In genomic region chr7:63938066-63938913, GRCm38 (mm10) we compare ENCODE assay signal across 9 mouse cellular contexts. TPM values are rescaled to one million over a fixed set of nuclear protein-coding genes. Genes with fewer than 3 reads are reported as not detected.
DNase-seq lines count a peak whose midpoint lies in the region; ATAC-seq lines count a peak whose summit lies in the region.
"Had no signal": no experiment of that assay in that cellular context is flagged by ENCODE, and none has a peak within 500 bp of the region (broad histone marks: within the 10 kb centered on the region; RNA-seq: fewer than 3 reads in every experiment).

No protein-coding gene starts in this region.

- peak overlapping the region; percentile 97 for H3K4me3 ChIP-seq in hindbrain, embryonic 10.5 days
- H3K4me3 ChIP-seq in liver, embryonic 13.5 days (replicated peaks), result peak overlapping the region; percentile 89

- peaks cover 45% of the 10 kb centered on the region for H3K4me1 ChIP-seq in hindbrain, embryonic 10.5 days (replicated peaks)
- peaks cover 80% of the 10 kb centered on the region for H3K4me1 ChIP-seq in liver, embryonic 13.5 days (replicated peaks)

- no peaks in the 10 kb centered on the region for H3K36me3 ChIP-seq in hindbrain, embryonic 10.5 days
- no peaks in the 10 kb centered on the region for H3K36me3 ChIP-seq in liver, embryonic 13.5 days

- H3K9ac ChIP-seq in liver, embryonic 13.5 days, result peak overlapping the region; percentile 95

- H3K27ac ChIP-seq in hindbrain, embryonic 10.5 days, result peak overlapping the region; percentile 99
- H3K27ac ChIP-seq in liver, embryonic 13.5 days, result peak overlapping the region; percentile 95

- no peaks in the 10 kb centered on the region for H3K9me3 ChIP-seq in hindbrain, embryonic 10.5 days
- no peaks in the 10 kb centered on the region for H3K9me3 ChIP-seq in liver, embryonic 13.5 days (replicated peaks)

- peak overlapping the region; percentile 100 for H3K4me2 ChIP-seq in liver, embryonic 13.5 days

- peak; percentile 50 for DNase-seq in heart, adult 8-10 months (ENCODE audit: low spot score)
- no peak for DNase-seq in heart, adult 18-20 months
- DNase-seq in CD8-positive naive resting alpha-beta T cell, adult 2 months (ENCODE audit: low read depth in 2 of 2, low spot score in 2 of 2), result peak; percentile 63 to 67
- peak; percentile 70 to 74 for DNase-seq in cerebellum, postnatal 14 days
- DNase-seq in hindbrain, embryonic 10.5 days (ENCODE audit: low spot score), result no peak
- no peak for DNase-seq in liver, embryonic 13.5 days
- DNase-seq in right cerebral cortex, adult 2 months (ENCODE audit: low spot score in 2 of 2), result peak; percentile 44 to 72
- DNase-seq in layer of hippocampus, postnatal 10 days (ENCODE audit: low spot score in 2 of 2), result no peak

- peak; percentile 47 for ATAC-seq in liver, embryonic 13.5 days (ENCODE audit: low read depth)

- H3K27me3 ChIP-seq in hindbrain, embryonic 10.5 days (ENCODE audit: insufficient read depth, poor library complexity, severe bottlenecking), result peaks cover 21% of the 10 kb centered on the region; the same call in 1 of the 2 replicates
- no peaks in the 10 kb centered on the region for H3K27me3 ChIP-seq in liver, embryonic 13.5 days

- under 1% methylated on average over 121 of the region's 121 CpGs for WGBS in hindbrain, embryonic 10.5 days
- WGBS in liver, embryonic 13.5 days (ENCODE audit: insufficient replicate concordance), result under 1% methylated on average over 77 of the region's 121 CpGs

RNA-seq across cellular contexts. Expression of gene Klf13, which starts 0.4 kb away (rescaled TPM):
- 10 to 100 TPM; 39.6 to 53.1 (median 47.7) TPM for total RNA-seq in heart, adult 8-10 months (2022)
- total RNA-seq in heart, adult 18-20 months (2021), result 10 to 100 TPM; 42.9 to 59.3 TPM
- 31.7 and 33.4 TPM in 2 replicates for polyA plus RNA-seq in hindbrain, embryonic 10.5 days (2016; fragmentation: Nextera tagmentation; extraction: Ambion mirVana)
- polyA plus RNA-seq in liver, embryonic 13.5 days (2015; fragmentation: Nextera tagmentation; extraction: Ambion mirVana), result 13.6 and 14.1 TPM in 2 replicates
- total RNA-seq in layer of hippocampus, postnatal 10 days (2021), result 100 to 1,000 TPM; 129 to 136 TPM

RNA-seq across cellular contexts. Expression of gene E030018B13Rik, which starts 21.6 kb away (rescaled TPM):
- not detected for total RNA-seq in heart, adult 8-10 months (2022)
- not detected for total RNA-seq in heart, adult 18-20 months (2021)
- not detected in 2 replicates for polyA plus RNA-seq in hindbrain, embryonic 10.5 days (2016; fragmentation: Nextera tagmentation; extraction: Ambion mirVana)
- not detected in 2 replicates for polyA plus RNA-seq in liver, embryonic 13.5 days (2015; fragmentation: Nextera tagmentation; extraction: Ambion mirVana)
- not detected for total RNA-seq in layer of hippocampus, postnatal 10 days (2021)
- total RNA-seq: layer of hippocampus, postnatal 36 days had no signal

Comparison
In these comparisons a context has a peak if more than half of its experiments do, and no peak if none do; other contexts are left out.
1. DNase-seq: peak in heart, adult 8-10 months (single experiment), CD8-positive naive resting alpha-beta T cell, adult 2 months (2 of 2), cerebellum, postnatal 14 days (2 of 2) and right cerebral cortex, adult 2 months (2 of 2); none in heart, adult 18-20 months (0 of 2), hindbrain, embryonic 10.5 days (single experiment), liver, embryonic 13.5 days (single experiment) and layer of hippocampus, postnatal 10 days (0 of 2).